Mouse (Mus musculus) left cerebral cortex, postnatal 14 days (tissue): Measurements from ENCODE around the gene Krt9. TPM values are rescaled to one million over a fixed set of nuclear protein-coding genes. Genes with fewer than 3 reads are reported as not detected.
"Not testable (repeated sequence)": the region's sequence is repeated elsewhere in the genome, so short reads cannot be mapped to it uniquely, and the experiment has no call there.

Experiments used
- DNase-seq, 2 experiments: peaks; one replicate each; pipeline ENCODE4 v3.0.0; 2021 to 2022; ENCODE audit warnings: low spot score in 2 of 2, mixed read lengths in 1 of 2
- intact Hi-C: fragments of 180-260 bp; cut with DNase I; formaldehyde crosslinking; loops from one replicate; pipeline ENCODE4 v1.15.1; 2025
- long read RNA-seq, 2 experiments: library from polyadenylated mRNA; stranded (forward); transcript quantifications; one replicate each; pipeline ENCODE4 v2.0.0; 2021
- total RNA-seq, 2 experiments: library from RNA; stranded (reverse); gene quantifications; 2 replicates each; pipeline ENCODE4 v1.2.3; 2021

Krt9 gene
- total RNA-seq = 1 to 10 TPM; 2.6 to 2.7 TPM
- long read RNA-seq, experiment 1 = 0 reads
- long read RNA-seq, experiment 2 = 0 reads

DNA sequence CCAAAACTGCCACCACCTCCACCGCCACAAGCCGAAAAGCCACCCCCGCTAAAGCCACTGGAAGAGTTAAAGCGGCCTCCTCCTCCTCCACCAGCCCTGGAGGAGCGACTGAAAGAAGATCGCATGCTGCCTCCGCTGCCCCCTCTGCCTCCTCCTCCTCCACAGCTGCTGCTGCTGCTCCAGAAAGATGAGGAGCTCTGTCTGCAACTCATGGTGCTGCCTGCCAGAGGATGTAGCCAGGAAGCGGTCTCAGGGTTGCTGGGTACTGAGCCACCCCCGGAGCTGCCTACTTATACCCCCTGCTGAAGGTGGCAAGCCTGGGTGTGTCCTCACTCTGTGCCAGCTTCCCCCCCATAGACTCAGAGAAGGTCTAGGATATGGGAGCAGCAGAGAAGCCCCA lies at the start of gene Krt9:
Gene Krt9 (minus strand): TSS at position 255 of the 400 bp plus-strand sequence.
- DNase-seq = peak; percentile 38 to 60
- intact Hi-C loops = no loop called here

DNA sequence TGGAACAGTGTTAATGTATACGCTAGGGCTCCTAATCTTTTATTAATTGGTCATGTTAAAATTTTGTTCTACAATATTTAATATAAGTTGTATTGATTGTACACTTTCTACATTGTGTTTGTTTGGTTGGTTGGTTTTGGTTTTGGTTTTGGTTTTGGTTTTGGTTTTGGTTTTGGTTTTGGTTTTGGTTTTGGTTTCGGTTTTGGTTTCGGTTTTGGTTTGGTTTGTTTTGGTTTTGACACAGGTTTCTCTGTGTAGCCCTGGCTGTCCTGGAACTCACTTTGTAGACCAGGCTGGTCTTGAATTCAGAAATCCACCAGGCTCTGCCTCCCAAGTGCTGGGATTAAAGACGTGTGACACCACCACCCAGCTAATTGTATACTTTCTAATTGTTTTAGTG lies 47.2 kb upstream of the Krt9 start:
- intact Hi-C loops, DNase-seq: not testable (repeated sequence)

DNA sequence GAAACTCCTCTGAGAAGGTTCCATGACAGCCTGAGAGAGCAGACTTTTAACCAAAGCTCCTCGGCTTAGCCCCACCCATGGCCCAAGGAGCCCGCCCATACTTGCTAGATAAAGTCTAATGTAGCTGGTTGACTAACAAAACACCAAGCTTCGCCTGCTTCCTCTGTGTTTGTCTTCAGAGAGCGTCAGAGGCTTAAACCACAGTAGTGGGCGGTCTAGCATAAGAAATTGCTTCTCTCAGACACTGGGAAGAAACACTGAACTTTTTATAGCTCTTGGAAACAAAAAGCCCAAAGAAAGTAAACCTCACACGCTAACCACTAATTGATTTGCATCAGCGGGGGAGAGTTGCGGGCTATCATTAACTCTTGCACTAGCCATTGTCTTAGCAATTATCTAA lies 28.7 kb upstream of the Krt9 start:
- intact Hi-C loops = no loop called here
- peak; percentile 11 to 24 for DNase-seq

DNA sequence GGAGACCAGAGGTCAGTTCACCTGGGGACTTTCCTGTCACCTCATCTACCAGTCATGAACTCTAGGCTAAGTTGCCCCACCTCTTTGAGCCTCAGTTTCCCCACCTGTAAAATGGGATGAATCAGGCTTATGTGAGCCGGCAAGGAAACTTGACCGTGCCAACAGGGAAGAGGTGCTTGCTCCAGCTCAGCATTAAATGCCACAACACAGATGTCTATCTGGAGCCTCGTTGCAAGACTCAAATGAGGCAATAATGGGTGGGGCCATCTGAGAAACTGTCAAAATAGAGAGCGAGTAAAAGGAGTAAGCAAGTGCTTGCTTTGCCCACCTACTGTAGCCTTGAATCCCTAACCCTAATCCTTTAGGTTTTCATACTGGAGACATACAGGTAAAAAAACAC lies 26.3 kb upstream of the Krt9 start:
- intact Hi-C loops = no loop called here
- DNase-seq = no peak

DNA sequence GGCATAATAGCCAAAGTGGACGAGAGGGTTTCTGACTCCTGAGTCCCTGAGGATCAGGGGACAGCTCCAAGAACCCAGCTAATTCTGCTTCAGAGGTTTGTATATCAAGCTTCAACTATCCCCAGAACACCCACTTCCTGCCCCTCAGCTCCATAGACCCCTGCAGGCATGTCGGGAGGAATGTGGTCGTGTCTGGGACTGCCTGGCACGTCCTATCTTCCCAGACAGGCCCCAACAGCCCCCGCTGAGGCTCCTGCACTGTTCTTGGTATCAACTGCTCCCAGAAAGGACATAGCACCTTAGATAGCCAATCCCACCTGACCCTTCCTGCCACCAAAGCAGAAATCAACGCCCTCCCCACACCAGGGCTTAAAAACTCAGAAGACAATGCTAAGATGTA lies 15.5 kb upstream of the Krt9 start:
- DNase-seq = no peak
- intact Hi-C loops = no loop called here

DNA sequence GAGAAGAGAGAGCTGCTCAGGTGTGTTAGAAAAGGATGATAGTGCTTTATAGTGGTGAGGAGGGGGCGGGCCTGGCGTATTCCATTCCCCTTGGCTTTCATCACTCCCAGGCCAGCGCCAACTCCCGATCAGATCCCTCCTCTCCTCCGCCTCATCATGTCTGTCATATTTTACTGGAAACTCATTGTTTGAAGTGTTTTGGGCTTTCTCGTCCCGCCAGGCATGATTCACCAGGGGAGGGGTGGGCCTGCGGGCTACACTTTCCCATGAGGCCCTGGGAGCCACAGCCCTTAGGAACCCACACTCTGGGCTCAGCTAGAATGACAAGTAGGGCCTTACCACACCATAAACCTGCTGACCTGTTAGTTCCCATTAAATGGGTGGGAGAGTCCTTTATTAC lies 14.5 kb upstream of the Krt9 start, which contains the start of gene Krt14:
Gene Krt14 (minus strand): TSS at position 51 of the 400 bp plus-strand sequence.
- intact Hi-C loops = no loop called here
- DNase-seq = no peak

DNA sequence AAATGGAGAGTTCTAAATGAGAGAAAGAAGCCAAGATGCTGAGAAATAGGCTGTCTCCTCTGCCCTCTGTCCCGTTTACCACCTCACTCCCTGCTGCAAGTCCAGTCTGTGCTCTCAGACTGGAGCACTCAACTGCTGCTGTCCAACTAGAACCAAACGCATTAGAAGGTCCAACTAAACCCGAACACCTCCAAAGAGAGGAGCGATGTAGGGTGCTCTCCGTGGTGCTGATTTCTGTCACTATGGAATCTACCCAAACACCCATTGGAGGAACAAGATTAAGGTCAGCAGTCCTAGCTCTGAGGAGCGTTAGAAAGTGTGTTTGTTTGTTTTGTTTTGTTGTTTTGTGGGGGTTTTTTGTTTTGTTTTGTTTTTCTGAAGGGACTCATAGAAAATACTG lies 10.4 kb upstream of the Krt9 start:
- DNase-seq = no peak
- intact Hi-C loops = no loop called here

DNA sequence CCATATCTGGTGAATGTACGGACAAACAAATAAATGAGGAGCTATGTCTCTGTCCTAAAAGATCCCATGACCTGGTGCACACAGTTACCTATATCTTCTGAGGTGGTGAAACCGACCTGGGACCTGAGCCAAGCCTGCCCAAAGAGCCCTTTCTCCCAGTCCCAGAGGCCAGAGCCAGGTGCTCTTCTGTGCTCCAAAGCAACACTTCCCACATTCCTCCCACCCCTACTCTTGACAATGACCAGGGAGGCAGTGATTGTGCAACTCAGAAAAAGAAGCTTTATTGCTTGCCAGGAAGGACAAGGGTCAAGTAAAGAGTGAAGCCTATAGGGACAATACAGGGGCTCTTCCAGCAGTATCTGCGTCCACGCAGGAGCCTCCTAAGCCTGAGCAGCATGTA lies 9.9 kb upstream of the Krt9 start:
- DNase-seq = no peak
- intact Hi-C loops = no loop called here

DNA sequence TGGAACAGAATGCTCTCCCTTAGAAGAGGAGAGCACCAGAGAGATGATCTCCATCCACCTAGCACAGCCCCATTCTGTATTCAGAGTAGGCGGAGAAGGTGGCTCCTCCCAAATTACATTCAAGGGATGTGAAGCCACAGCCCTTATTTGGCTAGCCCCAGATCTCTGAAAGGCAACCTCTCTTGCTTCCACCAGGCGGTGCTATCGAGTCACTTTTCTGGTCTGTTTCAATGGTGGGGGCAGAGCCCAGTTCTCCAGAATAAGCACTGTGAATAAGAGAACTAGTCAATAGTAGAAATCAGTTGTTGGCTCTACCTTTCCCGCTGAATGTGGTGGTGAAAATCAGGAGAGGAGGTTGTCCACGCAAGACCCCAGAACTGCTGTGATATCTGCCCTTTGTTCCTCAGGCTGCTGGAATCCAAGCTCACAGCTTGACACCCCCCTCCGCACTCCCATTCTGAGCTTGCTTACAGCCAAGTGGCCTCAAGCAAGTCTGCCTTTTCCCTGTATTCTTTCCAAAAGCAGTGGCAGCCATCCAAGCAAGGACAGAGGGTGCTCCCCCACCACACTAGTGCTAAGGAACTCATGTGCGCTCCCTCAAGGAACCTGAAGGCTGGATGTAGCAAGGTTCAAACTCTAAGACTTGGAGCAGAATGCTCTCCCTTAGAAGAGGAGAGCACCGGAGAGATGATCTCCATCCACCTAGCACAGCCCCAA lies 7.2 kb upstream of the Krt9 start:
- DNase-seq = peak; percentile 38 to 44
- intact Hi-C loops = no loop called here

DNA sequence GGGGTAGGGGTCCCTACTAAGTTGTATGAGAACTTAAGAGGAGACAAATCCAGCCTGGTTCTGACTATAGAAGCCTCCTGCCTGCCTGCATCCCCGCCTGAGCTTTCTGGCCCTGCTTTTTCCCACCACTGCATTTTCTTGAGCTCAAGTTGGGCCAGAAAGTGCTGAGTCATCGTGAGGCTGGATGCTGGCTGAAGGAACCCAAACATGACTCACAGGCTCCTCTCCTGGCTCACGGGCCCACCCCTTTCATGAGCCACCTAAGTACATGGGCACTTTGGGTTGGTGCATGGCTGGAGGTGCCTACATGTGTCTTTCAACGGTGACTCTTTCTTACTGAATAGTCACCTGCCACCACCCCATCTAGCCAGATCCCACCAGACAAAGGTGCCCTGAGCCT lies 5.6 kb upstream of the Krt9 start:
- peak; percentile 43 to 46 for DNase-seq
- intact Hi-C loops = no loop called here

DNA sequence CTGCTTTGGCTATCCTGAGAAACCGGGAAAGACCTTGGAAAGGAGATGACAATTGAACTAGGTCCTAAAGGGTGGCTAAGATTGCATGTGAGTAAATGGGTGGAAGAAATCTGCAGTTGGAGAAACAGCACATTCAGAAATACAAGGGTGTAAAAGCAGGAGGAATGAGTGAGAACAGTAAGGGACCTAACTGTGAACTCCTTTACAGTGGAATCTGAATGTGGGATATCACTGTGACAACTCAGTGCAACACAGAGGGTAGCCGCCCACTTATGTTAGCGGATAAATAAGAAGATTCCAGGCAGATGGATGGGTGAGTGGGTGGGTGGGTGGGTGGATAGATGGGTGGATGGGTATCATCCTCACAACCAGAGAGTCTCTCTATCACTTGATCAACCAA lies 1.2 kb downstream of the Krt9 start:
- intact Hi-C loops = no loop called here
- peak in 1 of 2 experiments; percentile 28 for DNase-seq

DNA sequence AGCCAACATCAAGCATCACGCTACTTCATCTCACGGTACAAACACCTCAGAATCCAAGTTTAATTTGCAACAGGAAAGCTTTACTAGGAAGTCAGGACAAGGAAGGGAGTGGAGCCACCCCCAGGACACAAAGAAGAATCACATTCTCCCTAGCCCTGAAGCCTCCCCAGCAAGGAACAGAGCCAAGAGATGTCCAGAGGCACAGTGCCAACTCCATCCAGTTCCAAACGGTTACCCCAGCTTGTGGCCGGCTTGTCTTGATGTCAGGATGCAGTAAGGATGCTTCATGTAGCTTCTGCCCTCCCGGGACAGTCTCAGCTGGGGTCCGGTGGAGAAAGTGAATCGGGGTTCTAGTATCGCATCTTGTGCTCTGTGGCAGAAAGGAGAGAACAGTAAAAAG lies 6.3 kb downstream of the Krt9 start:
- no peak for DNase-seq
- intact Hi-C loops = no loop called here

DNA sequence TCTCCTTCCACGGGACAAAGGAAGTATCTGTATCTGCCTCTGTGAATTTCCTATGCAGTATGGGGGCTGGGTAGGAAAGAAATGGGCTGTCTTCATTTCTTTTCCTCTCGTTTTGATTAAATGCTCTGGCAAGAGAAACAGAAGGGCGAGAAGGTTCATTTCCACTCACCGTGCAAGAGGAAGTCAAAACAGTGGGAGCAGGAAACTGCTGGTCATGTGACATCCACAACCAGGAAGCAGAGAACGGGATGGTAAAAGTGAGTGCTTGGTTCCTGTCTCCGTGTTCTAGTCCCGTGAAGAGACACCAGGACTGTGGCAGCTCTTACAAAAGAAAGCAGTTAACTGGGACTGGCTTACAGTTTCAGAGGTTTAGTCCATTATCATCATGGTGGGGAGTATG lies 11.3 kb downstream of the Krt9 start:
- DNase-seq = no peak
- intact Hi-C loops = no loop called here

DNA sequence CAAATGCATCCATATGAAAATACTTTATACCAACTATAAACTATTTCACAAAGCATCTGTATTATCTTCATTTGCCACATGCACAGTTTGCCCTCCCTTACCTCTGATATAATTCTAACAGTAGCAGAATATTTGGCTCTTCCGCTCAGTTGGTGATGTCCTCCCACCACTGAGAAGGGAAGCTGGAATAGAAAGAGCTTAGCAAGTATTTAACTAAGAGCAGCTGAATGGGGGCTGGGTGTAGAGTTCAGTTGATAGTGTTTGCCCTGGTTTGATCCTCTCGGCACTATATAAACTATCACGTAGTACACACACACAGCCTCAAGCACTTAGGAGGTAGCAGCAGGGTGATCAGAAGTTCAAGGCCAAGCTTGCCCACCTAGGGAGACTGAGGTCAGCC lies 13.8 kb downstream of the Krt9 start:
- intact Hi-C loops = no loop called here
- DNase-seq = peak; percentile 19 to 41

DNA sequence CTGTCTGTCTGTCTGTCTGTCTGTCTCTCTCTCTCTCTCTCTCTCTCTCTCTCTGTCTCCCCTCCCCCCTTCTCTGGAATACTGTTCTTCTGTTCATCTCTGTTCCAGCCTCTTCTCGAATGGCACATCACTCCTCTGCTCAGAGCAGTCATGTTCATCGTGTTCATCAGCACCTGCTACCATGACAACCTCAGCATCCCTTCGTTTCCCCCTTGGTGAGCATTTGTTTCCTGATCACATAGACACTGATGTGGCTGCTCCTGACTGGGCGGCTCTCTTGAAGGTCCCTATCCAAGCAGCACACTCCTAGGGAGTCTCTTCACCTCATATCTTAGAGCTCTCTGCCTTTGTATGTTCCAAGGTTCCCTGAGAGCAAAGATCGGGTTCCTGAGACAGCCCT lies 14.7 kb downstream of the Krt9 start:
- peak; percentile 18 to 36 for DNase-seq

DNA sequence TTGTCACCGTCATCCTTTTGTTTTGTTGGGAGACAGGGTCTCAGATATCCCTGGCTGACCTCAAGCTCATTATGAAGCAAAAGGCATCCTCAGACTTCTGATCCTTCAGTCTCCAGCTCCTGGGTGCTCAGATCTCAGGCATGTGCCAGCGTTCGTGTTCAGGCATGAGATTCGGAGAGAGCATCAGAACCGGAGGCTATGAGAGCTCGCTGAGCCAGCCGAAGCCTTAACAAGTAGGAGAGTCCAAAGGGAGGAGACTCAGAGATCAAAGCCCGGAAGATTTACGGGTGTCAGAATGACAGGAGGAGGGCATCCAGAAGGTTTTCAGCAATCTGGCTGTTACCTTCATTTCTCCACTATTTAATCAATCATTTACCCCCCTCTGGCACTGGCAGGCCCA lies 16.3 kb downstream of the Krt9 start:
- intact Hi-C loops = no loop called here
- DNase-seq = no peak

More for the DNA sequence above, 14.7 kb downstream of the Krt9 start:
- intact Hi-C loops = no loop called here

DNA sequence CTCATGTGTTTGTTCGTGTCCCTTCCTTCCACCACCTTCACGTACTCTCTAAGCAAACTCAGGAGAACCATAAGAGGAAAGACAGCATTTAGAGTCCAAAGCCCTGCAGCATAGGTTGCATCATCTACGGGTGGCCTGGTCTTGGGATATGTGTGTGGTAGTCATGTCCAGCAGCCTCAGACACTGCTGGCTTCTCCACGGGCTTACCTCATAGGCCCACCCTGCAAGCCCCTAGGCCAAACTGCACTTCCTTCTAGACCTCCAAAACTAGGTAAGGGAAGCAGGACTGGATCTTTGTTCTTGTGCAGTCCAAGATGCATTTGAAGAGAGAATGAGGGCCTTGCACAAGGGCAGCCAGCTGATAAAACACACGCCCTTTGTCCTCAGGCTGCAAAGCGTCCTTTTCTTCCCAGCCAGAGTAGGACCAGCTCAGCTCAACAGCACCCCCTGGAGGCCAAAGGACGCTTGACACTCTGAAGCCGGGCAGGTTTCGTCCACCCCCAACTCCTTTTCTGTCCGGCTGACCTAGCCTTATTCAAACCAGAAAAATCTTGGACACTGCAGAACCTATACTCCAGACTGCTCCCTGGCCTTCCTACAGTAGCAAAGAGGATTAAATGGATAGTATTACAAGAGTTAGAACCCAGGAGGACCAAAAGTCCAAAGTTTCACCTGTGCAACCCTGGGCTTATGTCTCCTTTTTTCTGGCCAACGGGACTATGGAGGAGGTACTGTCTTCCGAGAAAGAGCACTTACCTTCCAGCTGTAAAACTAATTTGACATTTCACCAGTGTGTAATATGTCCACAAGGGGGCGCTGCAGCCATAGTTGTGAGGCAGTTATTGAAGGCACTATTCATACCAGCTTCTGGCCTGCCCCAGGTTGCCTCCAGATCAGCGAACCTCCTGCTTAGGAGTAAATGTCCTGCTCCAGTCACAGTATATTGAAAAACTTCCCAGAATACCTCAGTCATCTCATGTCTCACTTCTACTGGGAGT lies 24.0 kb downstream of the Krt9 start:
- DNase-seq = peak; percentile 85 to 86
- intact Hi-C loops = loop anchor here (1.0 to 10.0 kb wide), 4 partner anchors 113 to 784 kb away; partner anchors contain the start of genes Krt10, Krtap1-4 and Krtap1-5

DNA sequence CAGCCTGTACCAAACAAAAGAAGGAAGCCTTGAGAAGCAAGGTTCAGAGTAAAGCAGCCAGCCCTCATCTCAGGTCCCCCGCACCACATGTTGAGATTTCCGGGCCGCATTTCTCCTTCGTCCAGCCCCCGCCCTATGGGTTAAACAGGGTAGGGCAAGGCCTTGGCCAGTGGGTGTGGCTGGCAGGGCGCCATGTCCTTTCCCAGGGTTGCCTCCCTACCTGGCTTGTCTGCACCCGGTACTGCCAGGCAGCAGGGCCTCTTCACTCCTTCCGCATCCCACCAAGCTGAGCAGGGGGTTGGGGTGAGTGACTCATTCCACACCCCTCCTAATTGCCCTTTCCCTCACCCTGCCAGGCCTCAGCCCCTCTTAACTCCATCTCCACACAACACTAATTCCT lies 25.0 kb downstream of the Krt9 start:
- DNase-seq = peak in 1 of 2 experiments; percentile 4
- intact Hi-C loops = loop anchor here (5.0 to 10.0 kb wide), 2 partner anchors 586 to 783 kb away; partner anchors contain the start of genes Krt10, Krtap1-4 and Krtap1-5

DNA sequence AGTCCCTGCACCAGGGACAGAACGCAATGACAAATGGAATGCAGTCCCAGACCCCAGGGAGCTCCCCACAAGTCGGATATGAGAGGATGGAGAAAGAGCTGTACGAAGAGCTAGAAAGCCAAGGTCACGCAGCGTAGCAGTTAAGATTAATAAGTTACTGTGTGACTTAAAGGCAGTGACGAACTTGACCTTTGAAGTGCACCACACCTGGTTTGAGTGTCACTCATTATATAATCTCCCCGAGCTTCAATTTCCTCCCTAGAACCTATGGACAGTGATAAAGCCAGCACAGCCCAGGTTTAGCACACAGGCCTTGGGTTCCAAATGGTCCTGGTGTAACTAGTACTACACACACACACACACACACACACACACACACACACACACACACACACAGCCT lies 28.7 kb downstream of the Krt9 start:
- no peak for DNase-seq
- intact Hi-C loops = loop anchor here (10.0 kb wide), 1 partner anchor 780 kb away; the partner anchor contains the start of gene Krt10

DNA sequence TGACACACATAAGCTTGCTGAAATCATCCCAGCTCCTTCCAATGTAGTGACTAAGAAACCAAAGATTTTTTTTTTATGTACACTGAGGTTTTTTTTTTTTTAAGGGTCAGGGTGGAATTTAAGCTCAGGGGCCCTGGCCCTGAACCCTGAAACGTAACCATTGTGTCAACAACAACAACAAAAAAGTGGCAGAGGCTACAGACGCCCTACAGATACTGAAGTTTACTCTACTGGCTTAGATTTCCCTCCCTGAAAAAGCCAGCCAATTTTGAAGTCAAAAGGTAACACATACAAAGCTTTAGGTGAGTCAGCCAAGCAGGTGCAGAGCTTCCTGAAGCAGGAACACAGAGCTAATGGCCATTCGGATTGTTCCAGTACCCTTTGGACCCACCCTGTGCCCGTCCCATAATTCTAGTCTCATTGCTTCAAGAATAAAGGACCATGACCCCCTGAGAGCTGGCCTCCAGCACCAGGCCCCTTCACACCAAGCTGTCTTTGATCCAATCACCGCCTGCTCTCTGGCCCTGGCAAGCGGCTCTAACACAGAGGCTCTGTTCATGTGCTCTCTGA lies 35.1 kb downstream of the Krt9 start:
- intact Hi-C loops = no loop called here

More for the DNA sequence above, 35.1 kb downstream of the Krt9 start:
- no peak for DNase-seq
